Mouse (Mus musculus) heart, adult 18-20 months (tissue): Measurements from ENCODE around the gene Pla2g15. TPM values are rescaled to one million over a fixed set of nuclear protein-coding genes. Genes with fewer than 3 reads are reported as not detected.
A peak's percentile ranks its signal among the peaks of the same experiment; 100 is the strongest.

Source experiments
- DNase-seq, 2 experiments: peaks; one replicate each; pipeline ENCODE4 v3.0.0; 2021 to 2022; ENCODE audit warnings: mixed read lengths in 1 of 2
- long read RNA-seq, 2 experiments: library from polyadenylated mRNA; stranded (forward); transcript quantifications; one replicate each; pipeline ENCODE4 v2.0.0; 2021
- total RNA-seq, 2 experiments: library from RNA; stranded (reverse); gene quantifications; 2 replicates each; pipeline ENCODE4 v1.2.3; 2021

Pla2g15 gene
- 1 to 10 TPM; 6.7 to 7.9 TPM for total RNA-seq
- long read RNA-seq, experiment 1, transcript Pla2g15-201 (6 exons, 2,706 nt): major isoform, 6 of 8 reads
- long read RNA-seq, experiment 1, partial matches to known transcripts: 0 of 8 reads
- long read RNA-seq, experiment 1, other reads (novel, unspliced or antisense): 2 of 8 reads
- long read RNA-seq, experiment 2, partial matches to known transcripts: 1 of 3 reads
- long read RNA-seq, experiment 2, other reads (novel, unspliced or antisense): 0 of 3 reads

DNA sequence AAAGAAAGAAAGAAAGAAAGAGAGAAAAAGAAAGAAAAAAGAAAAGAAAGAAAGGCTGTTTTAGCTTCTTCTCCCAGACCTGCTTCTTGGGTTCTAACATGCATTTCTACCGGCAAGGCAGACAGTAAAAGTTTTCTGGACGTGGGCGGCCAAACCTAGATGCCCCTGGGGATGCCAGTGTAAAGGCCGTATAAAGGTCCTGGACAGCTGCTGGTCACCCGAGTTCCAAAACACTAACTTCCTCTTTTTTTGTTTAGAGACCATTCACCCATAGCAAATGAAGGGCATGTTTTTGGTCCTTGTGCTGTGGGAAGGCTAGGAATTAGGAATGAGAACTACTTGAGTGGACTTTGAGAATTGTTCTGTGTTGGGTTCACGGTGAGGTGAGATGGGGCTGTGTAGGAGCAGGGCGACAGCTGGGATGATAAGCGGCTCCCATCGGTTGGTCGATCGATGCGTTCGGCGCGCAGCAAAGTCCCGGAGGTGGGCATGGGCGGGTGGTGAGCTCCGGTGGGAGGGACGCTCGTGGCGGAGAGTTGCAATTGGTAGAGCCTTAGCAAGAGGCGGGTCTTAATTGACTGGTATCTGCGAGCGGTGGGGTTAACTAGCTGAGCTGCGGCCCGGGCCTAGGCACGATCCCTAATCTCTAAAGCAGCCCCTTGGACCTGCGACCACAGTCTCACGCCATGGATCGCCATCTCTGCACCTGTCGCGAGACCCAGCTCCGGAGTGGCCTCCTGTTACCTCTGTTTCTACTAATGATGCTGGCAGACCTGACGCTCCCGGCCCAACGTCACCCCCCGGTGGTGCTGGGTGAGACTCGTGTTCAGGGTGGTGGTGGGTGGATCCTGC is at the start of gene Pla2g15:
TSS of gene Pla2g15 (plus strand) at position 599 of the 852 bp plus-strand sequence.
- peak; percentile 94 to 95 for DNase-seq

DNA sequence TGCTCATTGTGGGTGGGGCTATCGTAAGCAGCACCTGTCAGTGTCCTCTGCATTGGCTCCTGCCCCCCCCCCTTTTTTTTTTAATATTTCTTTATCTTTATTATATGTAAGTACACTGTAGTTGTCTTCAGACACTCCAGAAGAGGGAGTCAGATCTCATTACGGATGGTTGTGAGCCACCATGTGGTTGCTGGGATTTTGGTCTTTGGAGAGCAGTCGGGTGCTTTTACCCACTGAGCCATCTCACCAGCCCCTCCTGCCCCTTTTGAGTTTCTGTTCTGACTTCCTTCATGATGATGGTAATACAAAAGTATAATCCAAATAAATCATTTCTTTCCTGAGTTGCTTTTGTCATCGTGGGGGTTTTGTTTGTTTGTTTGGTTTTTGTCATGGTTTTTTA is 47.9 kb upstream of the Pla2g15 start:
- no peak for DNase-seq

DNA sequence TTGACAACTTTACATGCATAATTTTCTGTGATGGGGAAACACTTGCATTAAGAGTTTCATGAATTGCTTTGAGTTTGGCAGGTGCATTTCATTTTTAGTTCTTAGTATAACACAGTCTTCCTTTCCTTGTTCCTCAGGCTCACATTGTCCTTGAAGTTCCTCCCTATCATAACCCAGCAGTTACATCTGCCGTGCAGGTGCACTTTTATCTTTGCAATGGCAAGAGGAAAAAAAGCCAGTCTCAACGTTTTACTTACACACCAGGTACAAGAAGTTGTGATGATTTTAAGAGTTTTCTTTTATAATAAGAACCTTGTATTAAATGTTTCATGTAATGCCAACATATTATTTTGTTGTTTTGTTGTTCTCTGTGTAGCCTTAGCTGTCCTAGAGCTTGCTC is 46.3 kb upstream of the Pla2g15 start:
- no peak for DNase-seq

DNA sequence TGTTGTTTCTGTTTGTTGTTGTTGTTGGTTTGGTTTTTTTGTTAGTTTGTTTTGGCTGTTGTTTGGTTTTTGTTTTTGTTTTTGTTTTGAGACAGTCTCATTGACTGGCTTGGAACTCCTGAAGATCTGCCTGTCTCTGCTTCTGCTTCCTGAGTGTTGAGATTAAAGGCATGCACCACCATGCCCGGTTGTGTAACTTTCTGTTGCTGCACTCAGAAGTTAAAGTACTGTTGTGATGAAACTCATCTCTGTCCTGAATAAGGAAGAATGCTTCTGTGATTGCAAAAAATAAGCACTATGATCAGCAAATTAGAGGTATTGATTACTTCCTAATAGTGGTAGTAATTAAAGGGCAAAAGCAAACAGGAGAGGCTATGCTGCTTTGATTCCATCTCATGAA is 44.0 kb upstream of the Pla2g15 start:
- no peak for DNase-seq

DNA sequence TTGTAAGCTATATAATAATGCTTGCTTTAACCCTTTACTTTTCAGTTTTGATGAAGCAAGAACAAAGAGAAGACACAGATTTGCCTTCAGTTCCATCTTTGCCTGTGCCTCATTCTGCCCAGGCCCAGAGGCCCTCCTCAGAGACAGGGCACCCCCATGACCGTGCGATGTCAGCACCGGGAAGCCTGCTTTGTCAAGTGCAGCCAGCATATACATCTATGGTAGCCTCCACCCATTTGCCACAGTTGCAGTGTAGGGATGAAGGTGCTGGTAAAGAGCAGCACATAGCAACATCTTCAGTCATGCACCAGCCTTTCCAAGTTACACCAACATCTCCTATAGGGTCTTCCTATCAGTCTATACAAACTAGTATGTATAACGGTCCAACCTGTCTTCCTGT is 42.1 kb upstream of the Pla2g15 start:
- peak in 1 of 2 experiments; percentile 5 for DNase-seq

DNA sequence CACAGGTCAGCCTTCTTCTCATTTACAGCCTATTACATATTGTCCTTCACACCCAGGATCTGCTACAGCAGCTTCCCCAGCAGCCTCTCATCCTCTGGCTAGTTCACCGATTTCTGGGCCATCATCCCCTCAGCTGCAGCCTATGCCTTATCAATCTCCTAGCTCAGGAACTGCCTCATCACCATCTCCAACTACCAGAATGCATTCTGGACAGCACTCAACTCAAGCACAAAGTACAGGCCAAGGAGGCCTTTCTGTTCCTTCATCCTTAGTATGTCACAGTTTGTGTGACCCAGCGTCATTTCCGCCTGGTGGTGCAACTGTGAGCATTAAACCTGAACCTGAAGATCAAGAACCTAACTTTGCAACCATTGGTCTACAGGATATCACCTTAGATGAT is 41.5 kb upstream of the Pla2g15 start:
- peak in 1 of 2 experiments; percentile 15 for DNase-seq

DNA sequence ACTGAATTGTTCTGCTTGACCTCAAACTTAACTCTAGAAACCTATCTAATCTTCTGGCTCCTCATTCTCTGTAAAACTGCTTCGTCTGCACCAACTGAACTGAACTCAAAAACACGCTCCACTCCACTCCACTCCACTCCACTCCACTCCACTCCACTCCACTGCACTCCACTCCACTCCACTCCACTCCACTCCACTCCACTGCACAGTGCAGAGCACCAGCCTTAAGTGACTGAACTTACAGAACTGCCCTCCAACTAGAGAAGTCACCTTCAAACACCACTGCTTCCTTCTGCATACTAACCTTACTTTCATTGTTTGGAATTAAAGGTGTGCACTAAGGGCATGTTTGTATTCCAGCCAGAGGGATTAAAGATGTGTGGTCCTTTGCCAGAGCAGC is 38.2 kb upstream of the Pla2g15 start:
- DNase-seq: no peak

DNA sequence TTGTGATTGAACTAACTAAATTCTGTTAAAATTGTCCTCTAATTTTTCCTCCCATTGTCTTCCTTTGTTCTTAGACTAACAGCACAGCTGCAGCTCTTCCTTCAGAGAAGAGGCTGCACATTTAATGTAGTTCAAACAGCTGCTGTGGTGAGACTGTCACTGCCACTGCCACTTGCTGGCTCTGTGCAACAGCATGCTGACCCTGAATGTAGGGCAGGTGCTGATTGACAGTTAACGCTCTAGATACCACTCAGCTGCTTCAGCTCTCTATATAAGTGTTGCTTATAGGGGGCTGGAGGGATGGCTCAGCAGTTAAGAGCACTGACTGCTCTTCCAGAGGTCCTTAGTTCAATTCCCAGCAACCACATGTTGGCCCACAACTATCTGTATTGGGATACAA is 37.7 kb upstream of the Pla2g15 start:
- no peak for DNase-seq

DNA sequence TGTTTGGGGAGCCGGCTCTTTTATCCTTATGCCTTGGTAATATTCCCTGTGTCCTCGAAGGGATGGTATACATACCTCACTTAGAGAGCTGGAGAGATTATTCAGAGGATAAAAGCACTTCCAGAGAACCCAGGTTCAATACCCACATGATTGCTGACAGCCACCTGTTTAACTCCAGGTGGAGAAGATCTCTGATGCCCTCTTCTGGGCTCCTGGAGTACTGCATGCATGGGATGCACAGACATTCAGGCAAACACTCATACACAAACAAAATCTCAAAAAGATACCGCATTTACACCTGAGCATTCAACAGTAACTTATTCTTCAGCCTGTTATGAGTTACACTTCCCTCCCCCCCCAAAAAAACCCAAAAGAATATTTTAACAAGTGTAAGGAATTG is 34.3 kb upstream of the Pla2g15 start:
- peak in 1 of 2 experiments; percentile 28 for DNase-seq

DNA sequence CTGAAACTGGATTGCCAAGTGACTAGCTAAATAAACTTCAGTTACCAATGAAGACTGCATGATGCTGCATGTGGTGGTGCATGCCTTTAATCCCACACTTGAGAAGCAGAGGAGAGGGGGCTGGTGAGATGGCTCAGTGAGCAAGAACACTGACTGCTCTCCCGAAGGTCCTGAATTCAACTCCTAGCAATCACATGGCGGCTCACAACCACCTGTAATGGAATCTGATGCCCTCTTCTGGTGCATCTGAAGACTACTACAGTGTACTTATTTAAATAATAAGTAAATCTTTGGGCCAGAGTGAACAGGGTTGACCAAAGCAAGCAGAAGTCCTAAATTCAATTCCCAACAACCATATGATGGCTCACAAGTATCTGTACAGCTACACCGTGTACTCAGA is 26.8 kb upstream of the Pla2g15 start:
- no peak for DNase-seq

DNA sequence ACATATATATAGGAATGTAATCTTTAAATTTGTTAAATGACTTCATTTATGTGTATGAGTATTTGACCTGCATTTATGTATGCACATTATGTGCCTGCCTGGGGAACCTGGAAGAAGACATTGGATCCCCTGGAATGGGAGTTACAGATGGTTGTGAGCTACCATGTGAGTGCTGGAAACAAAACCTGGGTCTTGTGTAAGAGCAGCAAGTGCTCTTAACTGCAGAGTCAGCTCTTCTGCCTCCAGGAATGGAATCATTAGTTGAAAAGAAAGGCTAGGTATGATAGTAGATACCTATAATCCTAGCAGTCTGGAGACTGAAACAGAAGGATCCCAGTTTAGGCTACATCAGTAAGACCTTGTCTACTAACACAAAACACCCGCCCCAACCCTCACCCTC is 24.1 kb upstream of the Pla2g15 start:
- no peak for DNase-seq

DNA sequence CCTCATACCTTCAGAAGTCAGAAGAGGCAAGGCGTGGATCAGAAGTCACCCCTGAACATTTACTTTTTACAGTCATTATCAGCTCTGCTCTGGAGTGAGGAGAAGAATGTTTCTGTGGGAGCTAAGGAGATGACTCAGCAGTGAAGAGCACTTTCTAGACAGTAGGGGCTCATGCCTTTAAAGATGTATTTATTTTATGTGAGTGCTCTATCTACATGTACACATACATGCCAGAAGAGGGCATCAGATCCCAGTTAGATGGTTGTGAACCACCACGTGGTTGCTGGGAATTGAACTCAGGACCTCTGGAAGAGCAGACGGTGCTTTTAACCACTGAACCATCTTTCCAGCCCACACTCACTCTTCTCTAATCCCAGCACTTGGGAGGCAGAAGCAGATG is 23.1 kb upstream of the Pla2g15 start:
- no peak for DNase-seq

DNA sequence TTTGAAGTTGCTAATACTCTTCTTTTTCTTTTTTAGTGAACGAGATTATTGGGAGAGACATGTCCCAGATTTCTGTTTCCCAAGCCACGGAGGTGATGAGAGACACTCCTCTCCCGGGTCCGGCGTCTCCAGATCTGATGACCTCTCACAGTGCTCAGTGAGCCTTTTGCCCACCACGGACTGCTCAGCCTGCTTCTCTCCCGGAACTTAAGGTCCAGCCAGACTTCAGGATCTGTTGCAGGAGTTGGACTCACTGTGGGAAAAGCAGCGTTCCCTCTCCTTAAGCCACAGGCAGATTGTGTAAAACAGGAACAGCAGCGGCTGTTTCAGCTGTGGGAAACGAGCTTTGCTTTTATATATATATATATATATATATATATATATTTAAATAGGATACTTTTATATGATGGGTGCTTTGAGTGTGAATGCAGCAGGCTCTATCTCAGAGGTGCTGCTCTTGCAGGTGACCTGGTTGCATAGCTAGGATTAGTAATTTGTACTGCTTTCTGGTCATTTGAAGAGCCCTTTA is 22.3 kb upstream of the Pla2g15 start:
- DNase-seq: peak in 1 of 2 experiments; percentile 26

DNA sequence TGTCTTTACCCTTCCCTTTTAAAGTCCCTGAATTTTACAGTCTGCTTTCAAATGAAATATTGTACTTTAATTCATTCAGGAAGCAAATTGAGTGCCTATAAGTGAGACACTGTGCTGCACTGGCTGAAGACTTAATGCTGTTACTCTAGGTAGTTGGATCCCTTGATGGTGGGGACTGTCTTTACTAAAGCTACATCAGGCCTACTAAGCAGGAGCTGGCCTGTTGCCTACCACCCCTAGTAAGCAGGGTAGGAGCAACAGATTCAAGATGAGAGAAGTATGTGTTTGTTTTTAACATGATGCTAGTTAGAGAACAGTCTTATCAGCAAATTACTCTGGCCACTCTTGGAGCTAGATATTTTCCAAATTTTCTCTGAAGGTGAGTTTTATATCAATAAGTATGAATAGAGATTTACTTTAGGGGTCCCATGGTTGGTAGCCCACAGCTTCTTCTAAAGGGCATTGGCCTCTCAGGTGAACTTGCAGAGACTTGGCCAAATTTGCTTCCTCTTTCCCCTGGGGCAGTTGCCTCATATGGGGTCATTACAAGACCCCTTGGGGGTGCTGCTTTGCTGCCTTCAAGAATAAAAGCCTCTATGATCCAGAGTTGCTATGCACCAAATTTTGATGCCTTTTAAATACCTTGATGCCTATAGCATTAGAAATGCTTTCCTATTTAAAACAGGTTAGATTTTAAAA is 20.8 kb upstream of the Pla2g15 start:
- DNase-seq: no peak

DNA sequence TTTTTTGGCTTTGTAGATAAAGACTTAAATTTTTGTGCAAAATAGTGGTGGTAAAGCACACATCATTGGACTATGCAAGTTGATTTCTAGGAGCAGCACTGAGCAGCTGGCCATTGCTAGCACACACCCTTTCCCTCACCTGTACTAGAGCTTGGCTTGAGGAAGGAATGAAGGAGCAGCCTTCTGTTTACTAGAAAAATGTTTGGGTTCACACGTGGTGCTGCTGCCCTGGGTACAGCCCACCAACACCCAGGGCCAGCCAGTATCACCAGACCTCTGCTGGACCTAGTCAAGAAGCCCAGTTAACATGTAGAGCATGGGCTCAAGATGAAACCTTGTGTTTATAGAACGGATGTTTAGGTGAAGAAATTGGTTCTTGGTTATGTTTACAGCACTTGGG is 20.2 kb upstream of the Pla2g15 start:
- no peak for DNase-seq

DNA sequence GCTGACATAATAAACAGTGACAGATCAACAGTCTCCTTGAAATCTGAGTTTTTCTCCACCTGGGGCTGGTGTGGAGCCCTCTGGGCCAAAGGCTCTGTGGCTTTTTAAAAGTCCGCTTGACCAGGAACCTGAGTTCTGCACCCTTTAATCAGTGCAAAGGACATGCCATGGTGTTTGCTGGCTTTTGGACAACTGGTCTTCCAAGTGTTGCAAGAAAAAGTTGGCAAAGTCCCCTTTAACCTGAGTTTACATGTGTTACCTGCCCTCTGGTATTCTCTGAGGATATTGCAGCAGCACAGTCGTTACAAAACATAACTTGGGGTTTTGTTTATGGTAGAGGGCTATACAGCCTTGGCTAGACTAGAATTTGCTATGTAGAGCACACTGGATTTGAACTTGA is 19.7 kb upstream of the Pla2g15 start:
- DNase-seq: no peak

DNA sequence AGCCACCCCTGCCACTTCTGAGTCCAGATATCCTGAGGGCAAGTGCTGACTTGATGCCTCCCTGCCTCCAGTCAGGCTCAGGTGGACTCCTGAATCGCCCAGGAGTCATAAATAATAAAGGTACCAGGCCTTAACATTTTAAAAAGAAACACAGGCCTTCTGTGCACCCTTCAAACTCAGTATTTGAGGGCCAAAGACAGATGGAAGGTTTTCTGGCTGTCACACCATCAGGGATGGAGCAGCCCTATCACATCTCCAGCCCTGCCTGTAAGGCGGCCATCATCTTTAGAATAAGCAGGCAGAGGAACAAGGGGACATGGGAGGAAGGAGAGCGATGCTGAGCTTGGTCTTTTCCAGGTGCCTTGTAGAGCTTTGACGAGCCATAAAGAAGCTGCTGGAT is 19.2 kb upstream of the Pla2g15 start:
- no peak for DNase-seq

DNA sequence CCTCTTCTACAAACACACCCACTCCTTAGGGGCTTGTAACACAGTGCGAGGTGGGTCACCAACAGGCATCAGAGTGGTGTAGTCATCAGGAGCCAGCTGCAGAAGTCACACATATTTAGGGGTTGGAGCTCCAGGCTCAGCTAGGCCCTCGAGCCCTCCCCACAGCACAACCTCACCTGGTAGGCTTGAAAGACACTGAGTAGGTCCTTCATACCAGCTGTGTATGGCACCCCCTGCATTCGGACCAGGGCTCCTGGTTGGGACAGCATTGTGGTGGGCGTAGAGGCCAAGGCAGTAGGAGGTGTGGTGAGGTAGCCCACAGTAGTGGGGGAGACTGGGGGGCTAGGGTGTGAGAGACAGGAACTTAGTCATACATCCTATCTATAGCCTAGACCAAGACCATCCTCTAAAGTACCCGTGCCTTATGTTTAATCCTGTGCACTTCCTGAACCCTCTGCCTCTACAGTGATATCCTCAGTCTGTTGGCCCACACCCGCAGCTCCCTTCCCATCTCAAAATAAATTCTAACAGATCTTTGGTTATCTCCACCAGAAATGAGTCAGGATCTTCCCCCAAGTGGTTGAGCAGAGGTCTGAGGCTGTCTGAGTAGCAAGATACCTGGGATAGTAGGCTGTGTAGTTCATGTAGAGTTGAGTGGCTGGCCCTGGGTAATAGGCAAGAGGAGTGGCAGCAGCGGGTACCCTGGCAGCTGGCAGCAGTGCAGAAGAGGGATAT is 18.5 kb upstream of the Pla2g15 start:
- DNase-seq: no peak

DNA sequence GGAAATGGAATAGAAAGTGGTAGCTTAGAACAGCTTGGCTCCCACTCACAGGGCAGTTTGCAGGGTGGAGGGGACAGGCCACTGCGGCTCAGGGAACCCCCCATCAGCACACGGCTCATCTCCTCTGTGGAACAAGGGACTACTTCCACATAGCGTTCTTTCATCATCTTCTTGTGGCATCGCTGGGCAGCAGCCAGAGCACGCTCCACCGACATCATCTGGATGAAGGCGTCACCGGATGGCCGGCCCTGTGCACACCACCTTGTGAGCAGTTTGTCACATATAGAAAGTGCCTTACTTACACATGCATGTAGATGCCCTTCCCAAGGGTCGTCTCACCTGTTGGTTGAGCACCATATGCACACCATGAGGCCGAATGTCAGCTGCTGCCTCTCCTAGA is 17.8 kb upstream of the Pla2g15 start:
- no peak for DNase-seq

DNA sequence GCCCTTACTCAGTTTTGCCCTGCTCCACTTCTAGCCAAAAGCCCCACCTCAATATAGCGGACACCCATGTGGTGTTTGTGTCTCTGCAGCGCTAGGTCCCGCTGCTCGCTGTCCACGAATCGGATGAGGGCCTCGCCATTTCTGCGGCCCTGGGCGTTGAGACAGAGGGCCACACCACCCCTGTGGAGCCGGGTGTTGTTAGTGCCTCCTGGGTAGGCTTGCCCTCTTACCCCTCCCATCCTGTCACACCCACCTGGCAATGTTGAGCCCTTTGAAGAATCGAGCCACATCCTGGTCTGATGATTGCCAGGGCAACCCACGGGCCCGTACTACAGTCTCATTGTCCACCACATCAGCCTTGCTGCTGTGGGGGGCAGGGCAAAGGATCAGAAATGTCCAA is 16.7 kb upstream of the Pla2g15 start:
- no peak for DNase-seq

DNA sequence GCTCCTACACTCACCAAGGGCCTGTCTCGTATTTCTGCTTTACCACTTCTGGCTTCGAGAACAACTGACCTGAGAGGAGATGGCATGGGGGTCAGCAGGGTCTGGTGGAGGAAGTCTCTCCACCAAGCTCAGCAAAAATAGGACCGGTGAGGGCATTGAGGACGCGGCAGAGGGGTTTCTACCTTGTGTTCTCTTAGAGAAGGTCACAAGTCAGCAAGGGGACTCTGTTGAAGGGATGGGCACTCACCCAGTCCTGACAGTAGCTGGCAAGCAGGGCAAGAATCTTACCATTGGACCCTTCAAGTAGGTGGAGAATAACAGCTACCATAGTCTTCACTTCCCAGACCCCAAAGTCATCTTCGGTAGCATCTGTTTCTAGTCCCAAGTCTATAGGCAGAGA is 16.3 kb upstream of the Pla2g15 start:
- no peak for DNase-seq
